Mouse (Mus musculus) kidney, adult 18-20 months (tissue): Measurements from ENCODE around the gene Pom121l2.

Experiments
- DNase-seq: peaks from one replicate; pipeline ENCODE4 v3.0.0; 2021

The Pom121l2 gene

GRCm38 (mm10) chr13:21994896-21995295, 13.9 kb downstream of the Pom121l2 start:
- DNase-seq = no peak

DNA sequence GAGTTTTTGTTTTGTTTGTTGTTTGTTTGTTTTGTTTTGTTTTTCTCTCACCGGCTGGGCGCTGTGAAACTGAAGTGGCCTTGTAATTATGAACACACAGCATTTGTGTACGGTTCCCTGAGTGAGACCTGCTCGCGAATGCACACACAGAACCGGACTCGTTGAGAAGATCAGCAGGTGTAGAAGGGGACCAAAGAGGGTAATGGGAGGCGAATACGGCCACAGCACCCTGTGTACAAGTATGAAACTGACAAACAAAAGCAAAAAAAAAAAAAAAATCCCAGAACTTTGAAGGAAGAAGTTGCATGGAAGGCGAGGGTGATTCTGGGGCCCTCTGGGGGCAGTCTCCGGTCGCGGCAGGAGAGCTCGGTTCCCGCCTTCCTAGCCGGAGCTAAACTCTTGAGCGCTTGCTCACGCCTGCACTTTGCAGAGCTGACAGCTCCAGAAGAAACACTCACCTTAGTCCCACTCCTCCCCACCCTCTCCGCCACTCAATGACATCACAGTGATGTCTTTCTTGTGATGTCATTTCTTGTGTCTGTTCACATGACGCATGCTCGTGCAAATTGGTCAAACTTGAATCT, 14.4 kb downstream of the Pom121l2 start:
- peak; percentile 31 for DNase-seq

GRCm38 (mm10) chr13:21996101-21996839, 15.3 kb downstream of the Pom121l2 start:
- DNase-seq = no peak

- no peak for DNase-seq
Measured at GRCm38 (mm10) chr13:21996840-21997185, 15.8 kb downstream of the Pom121l2 start.

DNA sequence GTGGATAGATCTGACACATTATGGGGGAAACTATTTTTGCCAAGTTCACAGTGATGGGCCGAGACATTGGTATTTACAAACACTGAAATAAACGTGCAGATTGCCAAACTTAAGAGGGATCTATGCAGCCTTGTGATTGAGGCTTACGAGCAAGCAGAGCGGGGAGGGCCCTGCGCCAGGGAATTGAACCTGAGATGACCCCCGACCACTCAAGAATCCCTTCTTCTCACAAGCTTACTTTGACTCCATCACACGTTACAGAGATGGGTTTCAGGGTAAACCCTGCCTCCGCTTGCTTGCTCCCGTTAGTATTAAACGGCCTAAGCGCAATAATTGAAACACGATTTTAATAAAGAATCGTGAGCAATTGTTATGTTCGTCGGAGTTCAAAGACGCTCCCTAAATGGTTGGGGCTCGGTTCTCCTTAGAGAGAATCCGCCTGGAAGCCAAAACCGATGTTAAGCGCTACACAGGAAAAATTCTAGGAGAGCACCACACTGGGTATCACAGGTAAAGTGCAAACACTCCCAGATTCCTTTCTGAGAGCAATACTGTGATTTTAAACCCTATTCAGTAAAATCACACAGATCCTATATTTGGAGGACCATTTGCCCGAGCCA, 16.3 kb downstream of the Pom121l2 start:
- DNase-seq = no peak

DNA sequence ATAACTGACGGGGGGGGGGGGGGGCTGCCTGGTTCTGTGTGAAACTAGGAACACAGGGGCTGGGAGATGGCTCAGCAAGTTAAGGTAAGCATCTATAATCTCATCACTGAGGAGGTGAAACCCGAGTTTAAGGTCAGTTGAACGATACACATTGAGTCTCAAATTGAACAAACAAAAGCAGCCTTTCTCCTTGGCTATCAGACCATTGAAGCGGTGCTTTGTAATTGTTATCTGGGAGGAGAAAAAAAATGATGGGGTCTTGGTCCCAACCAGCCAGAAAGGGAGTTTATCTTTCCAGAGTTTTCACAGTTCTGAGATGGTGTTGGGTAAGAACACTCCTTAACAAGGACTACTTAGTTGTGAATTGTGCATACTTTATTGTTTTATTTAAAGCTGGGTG, 16.8 kb downstream of the Pom121l2 start:
- DNase-seq = no peak

DNA sequence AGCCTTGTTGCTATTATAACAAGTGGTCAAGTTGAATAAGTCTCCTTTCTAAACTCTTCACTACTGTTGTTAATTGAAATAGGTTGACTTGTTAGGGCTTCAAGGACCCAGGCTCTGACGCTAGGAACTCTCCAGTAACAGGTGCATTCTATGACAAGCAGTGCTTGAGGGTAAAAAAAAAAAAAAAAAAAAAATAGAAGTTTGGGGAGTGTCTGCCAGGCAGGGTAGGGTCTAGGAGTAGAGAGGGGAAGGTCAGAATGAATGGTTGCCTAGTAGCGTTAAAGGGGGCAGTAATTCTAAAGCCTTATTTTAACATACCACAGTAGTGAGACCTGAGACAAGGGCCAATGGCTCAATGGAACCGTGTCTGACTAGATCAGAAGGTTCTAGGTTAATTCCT, 17.4 kb downstream of the Pom121l2 start:
- DNase-seq = no peak

- DNase-seq = no peak
Measured at GRCm38 (mm10) chr13:21999147-21999546, 18.2 kb downstream of the Pom121l2 start.

DNA sequence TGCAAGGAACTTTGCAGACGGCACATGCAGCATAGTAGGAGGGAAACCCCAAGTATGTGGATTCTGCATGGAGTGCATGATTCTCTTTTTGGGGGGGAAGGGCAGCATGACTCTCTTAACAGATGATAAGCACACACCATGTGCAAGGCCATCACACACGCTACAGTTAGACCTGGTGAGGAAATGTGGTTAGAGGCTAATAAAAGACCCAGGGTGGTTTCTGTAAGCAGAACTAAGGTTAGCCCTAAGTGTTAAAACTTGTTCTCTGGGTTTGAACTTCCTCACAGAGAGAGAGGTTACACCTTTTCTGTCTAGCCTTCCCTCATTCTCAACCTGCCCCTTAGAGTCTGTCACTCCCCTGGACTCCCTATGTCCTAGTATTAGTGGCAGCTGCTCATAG, 20.4 kb downstream of the Pom121l2 start:
- DNase-seq = no peak

DNA sequence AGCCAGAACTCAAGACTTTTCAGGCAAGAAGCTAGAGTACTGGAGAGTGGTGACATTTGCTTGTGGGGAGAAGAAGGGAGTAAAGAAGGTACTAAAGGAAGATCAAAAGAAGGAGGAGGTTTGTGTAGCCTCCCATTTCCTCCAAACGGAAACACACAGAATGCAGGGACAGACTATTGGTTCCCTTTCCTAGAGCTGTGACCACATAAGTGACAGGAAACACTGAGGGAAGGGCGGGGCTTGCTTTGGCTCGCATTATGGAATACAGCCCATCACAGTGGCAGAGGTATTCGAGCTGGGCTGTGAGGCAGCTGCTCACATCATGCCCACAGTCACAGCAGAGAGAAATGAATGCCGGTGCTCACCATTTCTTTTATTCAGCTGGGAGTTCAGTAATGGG, 20.8 kb downstream of the Pom121l2 start:
- DNase-seq = no peak

DNA sequence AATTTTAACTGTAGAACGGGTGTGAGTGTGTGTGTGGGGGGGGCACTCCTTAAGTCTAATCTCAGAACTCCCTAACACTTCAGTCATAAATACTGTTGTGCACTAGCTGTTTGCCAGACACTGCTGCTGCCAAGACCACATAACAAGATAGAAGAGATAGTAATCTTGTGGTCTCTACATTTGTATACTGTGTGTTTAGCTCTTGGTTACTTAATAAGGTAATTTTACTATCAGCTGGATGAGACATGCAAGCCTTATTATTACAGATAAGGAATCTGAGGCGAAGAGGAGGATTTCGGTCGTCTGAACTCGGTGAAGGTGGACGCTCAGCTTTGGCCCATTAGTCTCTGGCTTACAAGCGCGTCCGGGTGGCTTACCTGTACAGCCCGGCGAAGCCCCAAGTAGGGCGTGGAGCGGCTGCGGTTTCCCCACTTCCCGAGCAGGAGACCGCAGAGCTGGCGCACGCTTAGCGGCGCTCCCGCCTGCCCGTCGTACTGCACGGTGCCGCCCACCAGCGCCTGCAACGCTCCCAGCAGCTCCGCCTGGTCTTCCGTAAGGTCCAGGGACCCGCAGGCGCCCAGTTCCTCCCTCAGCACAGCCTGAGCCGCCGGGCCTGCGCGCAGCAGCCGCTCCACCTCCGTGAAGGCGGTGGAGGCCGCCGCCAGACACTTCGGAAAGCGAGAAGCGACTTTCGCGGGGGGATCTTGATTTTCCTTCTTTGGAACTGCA, 24.8 kb downstream of the Pom121l2 start:
- peak; percentile 40 for DNase-seq

DNA sequence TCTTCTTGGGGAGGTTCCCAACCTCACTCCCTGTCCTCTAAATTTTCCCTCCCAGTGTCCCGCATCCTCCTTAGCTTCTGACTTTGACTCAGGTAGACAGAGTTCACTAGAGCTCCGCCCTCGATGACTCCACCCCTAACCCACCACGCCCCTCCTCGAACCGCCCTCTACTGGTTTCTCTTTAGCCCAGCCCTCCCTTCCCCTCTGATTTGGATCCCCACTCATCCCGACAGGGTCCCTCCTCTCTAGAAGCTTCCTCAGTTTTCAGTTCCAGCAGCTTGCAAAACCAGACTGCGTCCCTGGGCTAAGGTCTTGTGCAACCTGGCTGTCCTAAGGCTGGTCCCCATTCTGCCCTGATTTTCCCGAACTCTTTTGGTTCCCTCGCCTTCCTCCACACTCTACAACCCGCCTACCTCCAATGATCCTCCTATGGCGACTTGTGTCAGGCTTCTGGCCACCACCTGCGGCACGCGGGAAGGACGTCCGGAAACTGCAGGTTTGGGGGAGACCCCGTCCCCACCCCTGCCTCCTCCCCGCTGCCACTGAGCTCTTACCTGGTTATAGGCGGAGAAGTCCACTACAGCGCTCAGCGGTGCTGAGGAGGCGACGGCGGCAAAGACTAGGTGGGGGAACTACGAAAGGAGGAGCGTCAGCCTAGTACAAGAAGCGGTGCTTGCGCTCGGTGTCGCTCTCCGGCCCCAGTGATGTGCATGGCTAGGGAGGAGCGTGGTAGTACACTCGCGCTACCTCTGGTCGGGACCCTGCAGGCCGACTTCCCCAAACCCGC, 25.5 kb downstream of the Pom121l2 start:
- peak; percentile 53 for DNase-seq

DNA sequence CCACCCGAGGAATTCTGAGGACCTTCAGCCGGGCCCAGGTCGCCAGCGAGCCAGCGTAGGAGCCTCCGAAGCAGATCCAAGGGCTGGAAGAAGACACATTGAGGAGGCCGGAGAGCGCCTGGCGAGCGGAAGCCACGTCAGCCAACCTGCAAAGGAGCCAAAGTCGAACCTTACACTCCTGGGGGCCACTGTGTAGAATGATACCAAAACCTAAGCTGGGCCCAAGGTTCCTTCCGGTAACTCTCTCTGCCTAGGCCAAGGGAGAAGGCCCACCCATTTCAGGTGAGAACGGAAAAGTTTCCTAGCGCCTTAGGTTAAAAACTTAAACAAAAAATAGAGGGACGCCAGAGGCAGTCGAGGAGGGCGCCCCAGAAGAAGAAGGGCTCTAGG, 26.1 kb downstream of the Pom121l2 start:
- DNase-seq = no peak

DNA sequence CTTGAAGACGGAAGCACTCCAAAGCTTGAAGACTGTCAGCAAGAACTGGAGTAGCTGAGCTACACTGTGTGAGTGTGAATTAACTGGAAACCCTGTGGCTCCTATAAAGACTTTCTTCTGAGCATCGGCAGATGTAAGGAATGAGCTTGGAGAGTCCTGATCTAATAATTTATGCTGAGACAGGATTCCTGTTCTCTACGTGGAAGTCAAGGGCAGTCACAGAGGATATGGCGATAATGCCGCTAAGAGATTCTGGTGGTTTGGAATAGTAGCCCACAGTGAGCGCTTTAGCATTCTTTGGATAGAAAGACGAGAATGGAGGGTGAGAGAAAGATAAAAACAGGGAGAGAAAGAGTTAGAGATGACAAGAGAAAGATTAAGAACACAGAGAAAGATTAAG, 26.9 kb downstream of the Pom121l2 start:
- no peak for DNase-seq

GRCm38 (mm10) chr13:22008707-22009106, 27.7 kb downstream of the Pom121l2 start:
- no peak for DNase-seq

DNA sequence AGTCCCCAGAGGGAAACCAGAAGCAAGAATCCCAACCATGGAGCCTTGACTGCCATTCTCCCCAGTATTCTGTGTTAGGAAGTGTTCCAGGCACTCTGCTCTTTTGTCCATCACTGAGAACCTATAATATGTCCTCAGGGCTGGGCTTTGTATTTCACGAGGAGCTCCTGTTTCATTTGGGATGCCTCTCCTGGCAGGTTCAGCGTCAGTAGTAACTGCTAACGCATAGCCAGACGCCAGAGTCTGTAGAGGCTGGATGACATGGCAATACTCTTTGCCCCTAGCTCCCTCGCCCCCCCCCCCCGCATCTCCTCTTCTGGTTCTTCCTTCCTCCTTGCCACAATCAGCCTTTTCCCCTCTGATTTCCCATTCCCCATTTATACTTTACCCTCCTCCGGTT, 28.6 kb downstream of the Pom121l2 start, which contains the start of gene Prss16:
Gene Prss16, minus strand, starts transcription at position 101 of the 400 bp plus-strand sequence.
- no peak for DNase-seq

- DNase-seq = no peak
Measured at GRCm38 (mm10) chr13:22013716-22014115, 32.7 kb downstream of the Pom121l2 start.

DNA sequence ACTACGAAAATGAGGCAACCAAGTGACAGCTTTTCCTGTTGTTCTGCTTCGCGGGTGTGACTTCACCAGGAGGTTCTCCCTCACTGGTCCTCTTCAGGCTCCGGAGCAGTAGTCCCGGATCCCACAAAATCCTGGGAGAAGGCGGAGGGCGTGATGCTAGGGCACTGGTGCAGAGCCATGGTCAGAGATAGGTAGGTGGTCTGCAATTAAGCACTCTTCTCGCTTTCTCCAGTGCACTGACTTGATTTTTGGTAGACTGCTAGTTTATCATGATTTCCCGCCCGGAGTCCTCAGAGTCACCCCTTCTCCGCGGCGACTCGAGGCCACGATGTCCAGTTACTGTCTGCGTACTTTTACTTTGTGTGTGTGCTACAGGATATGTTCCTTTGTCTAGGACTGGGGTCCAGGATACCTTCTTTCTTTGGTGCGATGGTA, 33.4 kb downstream of the Pom121l2 start:
- no peak for DNase-seq

DNA sequence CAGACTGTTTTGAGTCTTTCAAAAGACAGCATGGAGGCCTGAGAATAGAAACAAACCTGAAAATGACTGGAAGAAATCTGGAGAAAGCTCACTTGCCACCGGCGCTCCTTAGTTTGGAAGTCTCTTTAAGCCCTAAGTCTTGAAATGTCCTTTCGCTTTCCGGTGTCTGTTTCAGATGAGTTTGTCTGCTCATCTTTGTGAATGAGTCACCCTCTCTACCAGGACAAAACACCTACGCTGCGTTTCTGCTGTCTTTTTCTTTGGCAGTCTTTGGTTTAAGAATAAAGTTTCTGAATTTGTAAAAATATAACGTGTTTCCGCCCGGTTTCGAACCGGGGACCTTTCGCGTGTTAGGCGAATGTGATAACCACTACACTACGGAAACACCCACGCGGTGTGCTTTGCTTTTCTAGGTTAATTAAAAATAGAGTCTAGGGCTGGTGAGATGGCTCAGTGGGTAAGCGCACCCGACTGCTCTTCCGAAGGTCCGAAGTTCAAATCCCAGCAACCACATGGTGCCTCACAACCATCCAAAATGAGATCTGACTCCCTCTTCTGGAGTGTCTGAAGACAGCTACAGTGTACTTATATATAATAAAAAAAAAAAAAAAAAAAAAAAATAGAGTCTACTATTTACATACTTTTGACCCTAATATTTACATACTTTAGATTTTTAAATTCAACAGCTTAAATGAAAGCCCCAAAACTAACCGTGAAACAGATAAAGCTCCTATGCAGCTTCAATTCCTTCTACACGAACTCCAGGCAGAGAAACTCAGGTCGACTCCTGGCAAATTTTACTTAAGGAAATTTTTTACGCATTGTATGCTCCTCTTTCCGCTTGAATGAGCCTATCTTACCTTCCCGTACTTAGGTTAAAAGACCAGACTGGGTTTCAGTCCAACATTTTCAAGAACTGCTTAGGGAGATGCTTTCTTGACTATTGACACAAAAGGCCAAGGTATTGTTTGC, 34.8 kb downstream of the Pom121l2 start:
- DNase-seq = peak; percentile 75

DNA sequence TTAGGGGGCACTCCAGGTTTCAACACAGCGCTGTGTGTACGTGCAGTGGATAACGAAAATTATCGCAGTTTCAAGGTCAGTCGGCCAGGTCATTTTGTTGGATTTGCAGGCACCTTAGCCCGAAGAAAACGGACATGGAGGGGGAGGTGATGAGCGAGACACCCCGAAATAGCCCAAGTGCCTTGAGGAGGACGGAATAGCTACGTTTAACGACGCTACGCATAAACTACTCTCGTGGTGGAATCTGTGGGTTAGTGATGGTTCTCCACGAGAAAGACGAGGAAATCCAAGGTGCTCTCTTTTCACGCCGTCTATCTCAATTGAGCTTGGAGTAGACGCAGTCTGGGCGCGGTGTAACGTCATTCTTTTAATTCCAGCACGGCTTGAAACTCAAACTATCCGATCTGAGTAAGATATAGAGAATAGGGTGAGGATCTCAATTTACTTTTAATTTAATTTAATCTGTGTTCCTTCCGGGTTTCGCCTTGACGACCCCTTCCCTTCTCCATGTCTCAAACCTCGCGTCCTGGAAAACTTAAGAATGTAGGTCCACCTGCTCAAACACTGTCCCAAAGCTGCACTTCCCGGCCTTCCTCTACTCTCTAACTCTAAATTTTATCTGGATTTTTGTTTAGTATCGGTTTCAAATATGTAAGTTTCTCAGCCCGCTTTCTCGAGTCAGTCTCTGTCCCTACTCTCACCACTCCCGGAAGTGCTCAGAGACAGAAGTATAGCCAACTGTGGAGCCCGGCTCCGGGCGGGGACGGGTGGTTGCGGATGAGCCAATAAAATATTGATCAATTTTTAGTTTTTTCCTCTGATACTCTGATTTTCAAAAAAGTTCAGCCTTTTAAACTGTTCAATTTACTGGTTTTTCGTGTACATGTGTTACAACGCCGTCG, 39.2 kb downstream of the Pom121l2 start:
- peak; percentile 24 for DNase-seq
